Mouse (Mus musculus) midbrain, embryonic 13.5 days (tissue): ENCODE results near the gene Gpc3. TPM values are rescaled to one million over a fixed set of nuclear protein-coding genes. Genes with fewer than 3 reads are reported as not detected.

Experiments
- ATAC-seq: fragments of 200-750 bp; cut with Nextera tagmentation; 2 replicates; pipeline ENCODE4 v1.8.0; 2017; ENCODE audit warnings: mild to moderate bottlenecking, moderate TSS enrichment, moderate library complexity
- H3K27ac ChIP-seq: fragments of 300-500 bp; sonication (generic); 2 replicates; pipeline ENCODE4 v1.5.1; 2015; ENCODE audit warnings: inconsistent platforms, mild to moderate bottlenecking, moderate library complexity
- H3K27me3 ChIP-seq: fragments of 300-500 bp; sonication (generic); 2 replicates; pipeline ENCODE4 v1.6.1; 2015; ENCODE audit warnings: mild to moderate bottlenecking, inconsistent platforms
- H3K36me3 ChIP-seq: fragments of 300-500 bp; sonication (generic); 2 replicates; pipeline ENCODE4 v1.6.1; 2015; ENCODE audit warnings: mild to moderate bottlenecking, inconsistent platforms
- H3K4me1 ChIP-seq: fragments of 300-500 bp; sonication (generic); replicated peaks from 2 replicates; pipeline ENCODE4 v1.6.1; 2015; ENCODE audit warnings: inconsistent platforms
- H3K4me2 ChIP-seq: fragments of 300-500 bp; sonication (generic); replicated peaks from 2 replicates; pipeline ENCODE4 v1.6.1; 2015; ENCODE audit warnings: moderate library complexity, mild to moderate bottlenecking, inconsistent platforms
- H3K4me3 ChIP-seq: fragments of 300-500 bp; sonication (generic); replicated peaks from 2 replicates; pipeline ENCODE4 v1.5.1; 2015; ENCODE audit warnings: mild to moderate bottlenecking, inconsistent platforms
- H3K9ac ChIP-seq: fragments of 300-500 bp; sonication (generic); replicated peaks from 2 replicates; pipeline ENCODE4 v1.6.1; 2015; ENCODE audit warnings: mild to moderate bottlenecking, inconsistent platforms
- H3K9me3 ChIP-seq: fragments of 300-500 bp; sonication (generic); 2 replicates; pipeline ENCODE4 v1.6.1; 2016; ENCODE audit warnings: mild to moderate bottlenecking, inconsistent platforms
- WGBS: fragments of 180-500 bp; shearing (Covaris S2); methylation state at CpG from one replicate; pipeline ENCODE4 v1.1.7; 2015; 5-methylcytosine and 5-hydroxymethylcytosine counted together
- polyA plus RNA-seq: library from polyadenylated mRNA; unstranded; fragments of >200 nt; fragmentation: Nextera tagmentation; extraction: Ambion mirVana; gene quantifications from 2 replicates; pipeline ENCODE4 v1.2.1, GENCODE M21; 2015

The Gpc3 gene
- polyA plus RNA-seq, 1 experiment from 2014 or later: 58.0 TPM

- no peaks in the 10 kb centered on the region for H3K36me3 ChIP-seq
- no peaks in the 10 kb centered on the region for H3K4me1 ChIP-seq
- H3K4me2 ChIP-seq: peak overlapping the region; percentile 22; the same call in 1 of the 2 replicates
- H3K27me3 ChIP-seq: no peaks in the 10 kb centered on the region
- H3K9ac ChIP-seq: no peak overlapping the region
- ATAC-seq: peak; percentile 95
- no peak overlapping the region for H3K4me3 ChIP-seq
- no peak overlapping the region for H3K27ac ChIP-seq
- 17% methylated on average over 6 of the region's 6 CpGs for WGBS
- no peaks in the 10 kb centered on the region for H3K9me3 ChIP-seq
Measured at GRCm38 (mm10) chrX:52453445-52454182, 160.1 kb downstream of the Gpc3 start.

- Histone ChIP-seq H3K27me3 (0 out of 2 replicates have a peak, but pooled peaks cover 4% of the 10 kb centered on the region), H3K9ac (no peak overlapping the region), H3K27ac (no peak overlapping the region), H3K4me1 (no peaks in the 10 kb centered on the region), H3K36me3 (no peaks in the 10 kb centered on the region), H3K4me2 (no peak overlapping the region), H3K4me3 (no peak overlapping the region), H3K9me3 (no peaks in the 10 kb centered on the region)
- 79% methylated on average over 2 of the region's 2 CpGs for WGBS
- no peak for ATAC-seq
Measured at GRCm38 (mm10) chrX:52449177-52449576, 164.6 kb downstream of the Gpc3 start.

- Histone ChIP-seq H3K27ac (no peak overlapping the region), H3K4me2 (no peak overlapping the region), H3K36me3 (no peaks in the 10 kb centered on the region), H3K4me3 (no peak overlapping the region), H3K9ac (no peak overlapping the region), H3K4me1 (no peaks in the 10 kb centered on the region), H3K9me3 (no peaks in the 10 kb centered on the region), H3K27me3 (0 out of 2 replicates have a peak, but pooled peaks cover 4% of the 10 kb centered on the region)
- WGBS: 23% methylated on average over 3 of the region's 3 CpGs
- ATAC-seq: no peak
Measured at GRCm38 (mm10) chrX:52448496-52448895, 165.3 kb downstream of the Gpc3 start.

- H3K4me2 ChIP-seq: no peak overlapping the region
- 64% methylated on average over 3 of the region's 3 CpGs for WGBS
- no peak overlapping the region for H3K9ac ChIP-seq
- no peaks in the 10 kb centered on the region for H3K9me3 ChIP-seq
- H3K36me3 ChIP-seq: no peaks in the 10 kb centered on the region
- H3K27ac ChIP-seq: no peak overlapping the region
- no peak overlapping the region for H3K4me3 ChIP-seq
- no peaks in the 10 kb centered on the region for H3K4me1 ChIP-seq
- 0 out of 2 replicates have a peak, but pooled peaks cover 4% of the 10 kb centered on the region for H3K27me3 ChIP-seq
- no peak for ATAC-seq
Measured at GRCm38 (mm10) chrX:52446530-52446929, 167.2 kb downstream of the Gpc3 start.

GRCm38 (mm10) chrX:52444977-52445376, 168.8 kb downstream of the Gpc3 start:
- Histone ChIP-seq H3K36me3 (no peaks in the 10 kb centered on the region), H3K27ac (no peak overlapping the region), H3K4me2 (no peak overlapping the region), H3K9ac (no peak overlapping the region), H3K4me1 (no peaks in the 10 kb centered on the region), H3K4me3 (no peak overlapping the region), H3K9me3 (no peaks in the 10 kb centered on the region), H3K27me3 (0 out of 2 replicates have a peak, but pooled peaks cover 4% of the 10 kb centered on the region)
- WGBS: 74% methylated on average over 2 of the region's 2 CpGs
- no peak for ATAC-seq

- no peaks in the 10 kb centered on the region for H3K9me3 ChIP-seq
- no peak for ATAC-seq
- H3K4me3 ChIP-seq: no peak overlapping the region
- H3K4me1 ChIP-seq: no peaks in the 10 kb centered on the region
- H3K27me3 ChIP-seq: no peaks in the 10 kb centered on the region
- WGBS: 51% methylated on average over 3 of the region's 3 CpGs
- no peak overlapping the region for H3K4me2 ChIP-seq
- H3K27ac ChIP-seq: no peak overlapping the region
- H3K9ac ChIP-seq: no peak overlapping the region
- H3K36me3 ChIP-seq: no peaks in the 10 kb centered on the region
Measured at GRCm38 (mm10) chrX:52441798-52442197, 172.0 kb downstream of the Gpc3 start.

- Histone ChIP-seq H3K36me3 (no peaks in the 10 kb centered on the region), H3K27me3 (no peaks in the 10 kb centered on the region), H3K4me1 (no peaks in the 10 kb centered on the region), H3K27ac (no peak overlapping the region), H3K4me2 (no peak overlapping the region), H3K9me3 (no peaks in the 10 kb centered on the region), H3K9ac (no peak overlapping the region), H3K4me3 (no peak overlapping the region)
- no peak for ATAC-seq
- WGBS: 71% methylated on average over 5 of the region's 5 CpGs
Measured at GRCm38 (mm10) chrX:52439421-52439820, 174.3 kb downstream of the Gpc3 start.

- no peak overlapping the region for H3K4me2 ChIP-seq
- 88% methylated on average over 5 of the region's 5 CpGs for WGBS
- no peaks in the 10 kb centered on the region for H3K9me3 ChIP-seq
- H3K36me3 ChIP-seq: no peaks in the 10 kb centered on the region
- no peaks in the 10 kb centered on the region for H3K27me3 ChIP-seq
- no peak for ATAC-seq
- H3K4me3 ChIP-seq: no peak overlapping the region
- H3K27ac ChIP-seq: no peak overlapping the region
- H3K9ac ChIP-seq: no peak overlapping the region
- no peaks in the 10 kb centered on the region for H3K4me1 ChIP-seq
Measured at GRCm38 (mm10) chrX:52425605-52426004, 188.1 kb downstream of the Gpc3 start.

- Histone ChIP-seq H3K27ac (no peak overlapping the region), H3K36me3 (no peaks in the 10 kb centered on the region), H3K4me3 (no peak overlapping the region), H3K4me1 (no peaks in the 10 kb centered on the region), H3K27me3 (no peaks in the 10 kb centered on the region), H3K9ac (no peak overlapping the region), H3K9me3 (no peaks in the 10 kb centered on the region), H3K4me2 (no peak overlapping the region)
- no peak for ATAC-seq
- WGBS: 66% methylated on average over 3 of the region's 3 CpGs
Measured at GRCm38 (mm10) chrX:52419850-52420249, 193.9 kb downstream of the Gpc3 start.

GRCm38 (mm10) chrX:52412936-52413335, 200.8 kb downstream of the Gpc3 start:
- Histone ChIP-seq H3K4me3 (no peak overlapping the region), H3K9me3 (no peaks in the 10 kb centered on the region), H3K27ac (no peak overlapping the region), H3K4me1 (no peaks in the 10 kb centered on the region), H3K9ac (no peak overlapping the region), H3K27me3 (no peaks in the 10 kb centered on the region), H3K36me3 (no peaks in the 10 kb centered on the region), H3K4me2 (no peak overlapping the region)
- WGBS: 60% methylated on average over 3 of the region's 3 CpGs
- no peak for ATAC-seq

- no peak for ATAC-seq
- H3K4me2 ChIP-seq: no peak overlapping the region
- H3K36me3 ChIP-seq: no peaks in the 10 kb centered on the region
- no peak overlapping the region for H3K4me3 ChIP-seq
- no peaks in the 10 kb centered on the region for H3K9me3 ChIP-seq
- no peak overlapping the region for H3K9ac ChIP-seq
- no peaks in the 10 kb centered on the region for H3K27me3 ChIP-seq
- WGBS: 95% methylated on average over 2 of the region's 2 CpGs
- H3K4me1 ChIP-seq: no peaks in the 10 kb centered on the region
- no peak overlapping the region for H3K27ac ChIP-seq
Measured at GRCm38 (mm10) chrX:52401188-52401587, 212.6 kb downstream of the Gpc3 start.

- H3K9me3 ChIP-seq: no peaks in the 10 kb centered on the region
- ATAC-seq: no peak
- no peaks in the 10 kb centered on the region for H3K36me3 ChIP-seq
- H3K4me2 ChIP-seq: no peak overlapping the region
- H3K4me1 ChIP-seq: no peaks in the 10 kb centered on the region
- WGBS: 59% methylated on average over 3 of the region's 3 CpGs
- H3K27ac ChIP-seq: no peak overlapping the region
- no peak overlapping the region for H3K4me3 ChIP-seq
- H3K27me3 ChIP-seq: 0 out of 2 replicates have a peak, but pooled peaks cover 10% of the 10 kb centered on the region
- H3K9ac ChIP-seq: no peak overlapping the region
Measured at GRCm38 (mm10) chrX:52375129-52375528, 238.6 kb downstream of the Gpc3 start.

GRCm38 (mm10) chrX:52374209-52374608, 239.5 kb downstream of the Gpc3 start:
- Histone ChIP-seq H3K27me3 (0 out of 2 replicates have a peak, but pooled peaks cover 10% of the 10 kb centered on the region), H3K9ac (no peak overlapping the region), H3K4me1 (no peaks in the 10 kb centered on the region), H3K4me3 (no peak overlapping the region), H3K9me3 (no peaks in the 10 kb centered on the region), H3K27ac (no peak overlapping the region), H3K36me3 (no peaks in the 10 kb centered on the region), H3K4me2 (no peak overlapping the region)
- no peak for ATAC-seq
- 89% methylated on average over 14 of the region's 14 CpGs for WGBS
